Mouse (Mus musculus) layer of hippocampus, adult 9-11 months (tissue): Measurements from ENCODE around the gene Mre11a.

Experiments used
- DNase-seq: peaks from one replicate; pipeline ENCODE4 v3.0.0; 2022

The Mre11a gene

GRCm38 (mm10) chr9:14784039-14785002, at the start of gene Mre11a, which contains the start of gene Ankrd49:
TSS of gene Mre11a (plus strand) at chr9:14784654.
TSS of gene Ankrd49 (minus strand) at chr9:14784856.
- DNase-seq, result peak; percentile 94

- no peak for DNase-seq
Observed at GRCm38 (mm10) chr9:14739498-14740150, 44.8 kb upstream of the Mre11a start.

GRCm38 (mm10) chr9:14740151-14740924, 44.1 kb upstream of the Mre11a start, which contains the start of gene Piwil4:
TSS of gene Piwil4 (minus strand) at chr9:14740733.
- DNase-seq, result no peak

GRCm38 (mm10) chr9:14750901-14751502, 33.5 kb upstream of the Mre11a start:
- DNase-seq, result no peak

GRCm38 (mm10) chr9:14751503-14752000, 32.9 kb upstream of the Mre11a start:
- no peak for DNase-seq

- DNase-seq, result no peak
Observed at GRCm38 (mm10) chr9:14752001-14752522, 32.4 kb upstream of the Mre11a start, which contains the start of gene Fut4. TSS of gene Fut4 (minus strand) at chr9:14752393.

- no peak for DNase-seq
Observed at GRCm38 (mm10) chr9:14753947-14754346, 30.5 kb upstream of the Mre11a start.

GRCm38 (mm10) chr9:14754469-14754868, 30.0 kb upstream of the Mre11a start:
- no peak for DNase-seq

- no peak for DNase-seq
Observed at GRCm38 (mm10) chr9:14758590-14758989, 25.9 kb upstream of the Mre11a start.

- DNase-seq, result no peak
Observed at GRCm38 (mm10) chr9:14759261-14759660, 25.2 kb upstream of the Mre11a start.

GRCm38 (mm10) chr9:14764765-14765164, 19.7 kb upstream of the Mre11a start:
- DNase-seq, result no peak

- DNase-seq, result no peak
Observed at GRCm38 (mm10) chr9:14769811-14770210, 14.6 kb upstream of the Mre11a start.

GRCm38 (mm10) chr9:14770803-14771471, 13.5 kb upstream of the Mre11a start, which contains the start of gene 1700012B09Rik:
TSS of gene 1700012B09Rik (minus strand) at chr9:14771030.
- no peak for DNase-seq

- no peak for DNase-seq
Observed at GRCm38 (mm10) chr9:14772074-14772473, 12.4 kb upstream of the Mre11a start.

- DNase-seq, result no peak
Observed at GRCm38 (mm10) chr9:14773813-14774212, 10.6 kb upstream of the Mre11a start.

GRCm38 (mm10) chr9:14778341-14778740, 6.1 kb upstream of the Mre11a start:
- no peak for DNase-seq

- no peak for DNase-seq
Observed at GRCm38 (mm10) chr9:14787356-14787755, 2.9 kb downstream of the Mre11a start.

GRCm38 (mm10) chr9:14805714-14806113, 21.3 kb downstream of the Mre11a start:
- no peak for DNase-seq

GRCm38 (mm10) chr9:14806786-14807185, 22.3 kb downstream of the Mre11a start:
- DNase-seq, result no peak

GRCm38 (mm10) chr9:14810111-14810510, 25.7 kb downstream of the Mre11a start:
- peak; percentile 55 for DNase-seq

- DNase-seq, result no peak
Observed at GRCm38 (mm10) chr9:14821396-14821795, 36.9 kb downstream of the Mre11a start.
